Mouse (Mus musculus) midbrain, postnatal 0 days (tissue): ENCODE results near the gene Olfr1358. TPM values are rescaled to one million over a fixed set of nuclear protein-coding genes. Genes with fewer than 3 reads are reported as not detected.

Source experiments
- ATAC-seq: fragments of 200-750 bp; cut with Nextera tagmentation; 2 replicates; pipeline ENCODE4 v1.8.0; 2017; ENCODE audit warnings: moderate number of reproducible peaks, mild to moderate bottlenecking, moderate TSS enrichment, moderate library complexity; ENCODE audit not compliant: low FRiP score
- DNase-seq: peaks from one replicate; pipeline ENCODE4 v3.0.0-alpha.2; 2015; ENCODE audit warnings: low spot score
- H3K27ac ChIP-seq: fragments of 300-500 bp; sonication (generic); 2 replicates; pipeline ENCODE4 v1.5.1; 2014; ENCODE audit warnings: low read depth, mild to moderate bottlenecking, low read length, mixed read lengths
- H3K27me3 ChIP-seq: fragments of 300-500 bp; sonication (generic); 2 replicates; pipeline ENCODE4 v1.6.1; 2014; ENCODE audit warnings: low read length, control low read depth, mixed read lengths; ENCODE audit not compliant: insufficient read depth
- H3K36me3 ChIP-seq: fragments of 300-500 bp; sonication (generic); 2 replicates; pipeline ENCODE4 v1.6.1; 2014; ENCODE audit warnings: low read length, control low read depth, mixed read lengths; ENCODE audit not compliant: insufficient read depth
- H3K4me1 ChIP-seq: fragments of 300-500 bp; sonication (generic); 2 replicates; pipeline ENCODE4 v1.6.1; 2014; ENCODE audit warnings: mild to moderate bottlenecking, control low read depth, antibody characterized with exemption, low read length, mixed read lengths; ENCODE audit not compliant: insufficient read depth
- H3K4me2 ChIP-seq: fragments of 300-500 bp; sonication (generic); 2 replicates; pipeline ENCODE4 v1.6.1; 2014; ENCODE audit warnings: low read depth, mild to moderate bottlenecking, low read length, mixed read lengths; ENCODE audit not compliant: poor library complexity, severe bottlenecking
- H3K4me3 ChIP-seq: fragments of 300-500 bp; sonication (generic); 2 replicates; pipeline ENCODE4 v1.5.1; 2014; ENCODE audit warnings: low read depth, mild to moderate bottlenecking, low read length, moderate library complexity
- H3K9ac ChIP-seq: fragments of 300-500 bp; sonication (generic); replicated peaks from 2 replicates; pipeline ENCODE4 v1.6.1; 2014; ENCODE audit warnings: mild to moderate bottlenecking, low read length, moderate library complexity, mixed read lengths; ENCODE audit not compliant: poor library complexity, severe bottlenecking
- H3K9me3 ChIP-seq: fragments of 300-500 bp; sonication (generic); 2 replicates; pipeline ENCODE4 v1.6.1; 2016; ENCODE audit warnings: low read length, control low read depth
- CTCF ChIP-seq: IDR thresholded peaks from 2 replicates; pipeline ENCODE4 v1.5.1; 2016; ENCODE audit warnings: antibody characterized with exemption, mild to moderate bottlenecking
- WGBS: fragments of 180-500 bp; shearing (Covaris S2); extraction: QIAGEN DNeasy Blood & Tissue Kit; methylation state at CpG from one replicate; pipeline ENCODE4 v1.1.7; 2014; 5-methylcytosine and 5-hydroxymethylcytosine counted together
- polyA plus RNA-seq: library from polyadenylated mRNA; unstranded; fragments of >200 nt; fragmentation: Nextera tagmentation; extraction: Ambion mirVana; gene quantifications from 2 replicates; pipeline ENCODE4 v1.2.1, GENCODE M21; 2015
- total RNA-seq: library from RNA; depleted of rRNA; stranded (reverse); fragments of >200 nt; gene quantifications from 2 replicates; pipeline ENCODE4 v1.2.3, GENCODE M21; 2014; rRNA removed

The Olfr1358 gene
- not detected in 2 replicates for total RNA-seq
- not detected in 2 replicates for polyA plus RNA-seq

- no peak for TF ChIP-seq CTCF
- ATAC-seq, result no peak
These were observed at the start of gene Olfr1358 for GRCm38 (mm10) chr10:78517128-78517527. Gene Olfr1358, plus strand, starts transcription at chr10:78517428.

GRCm38 (mm10) chr10:78467761-78468310, 49.4 kb upstream of the Olfr1358 start:
- WGBS, result 57% methylated on average over 2 of the region's 2 CpGs
- TF ChIP-seq CTCF, result no peak
- Histone ChIP-seq H3K27me3 (no peaks in the 10 kb centered on the region), H3K9ac (no peak overlapping the region), H3K4me2 (no peak overlapping the region), H3K27ac (no peak overlapping the region), H3K36me3 (no peaks in the 10 kb centered on the region), H3K9me3 (no peaks in the 10 kb centered on the region), H3K4me1 (no peaks in the 10 kb centered on the region; the same call in 1 of the 2 replicates), H3K4me3 (no peak overlapping the region)
- no peak for DNase-seq
- no peak for ATAC-seq

More at GRCm38 (mm10) chr10:78517128-78517527, at the start of gene Olfr1358:
- H3K36me3 ChIP-seq, result no peaks in the 10 kb centered on the region
- no peak within 1 kb of the TSS for H3K9ac ChIP-seq
- H3K27me3 ChIP-seq, result no peaks in the 10 kb centered on the region
- no peaks in the 10 kb centered on the region for H3K9me3 ChIP-seq
- no peak within 1 kb of the TSS for H3K27ac ChIP-seq
- H3K4me3 ChIP-seq, result no peak within 1 kb of the TSS
- H3K4me1 ChIP-seq, result no peaks in the 10 kb centered on the region
- DNase-seq, result no peak
- no peak within 1 kb of the TSS for H3K4me2 ChIP-seq

- Histone ChIP-seq H3K9ac (no peak overlapping the region), H3K4me2 (peak overlapping the region; percentile 24), H3K27me3 (no peaks in the 10 kb centered on the region), H3K4me1 (no peaks in the 10 kb centered on the region), H3K9me3 (no peaks in the 10 kb centered on the region), H3K36me3 (no peaks in the 10 kb centered on the region), H3K27ac (no peak overlapping the region), H3K4me3 (no peak overlapping the region)
- ATAC-seq, result peak; percentile 59; the same call in 1 of the 2 replicates
- 22% methylated on average over 15 of the region's 15 CpGs for WGBS
- DNase-seq, result peak; percentile 77
- no peak for TF ChIP-seq CTCF
These were observed 46.5 kb upstream of the Olfr1358 start for GRCm38 (mm10) chr10:78470582-78471313.

- WGBS, result 77% methylated on average over 3 of the region's 3 CpGs
- TF ChIP-seq CTCF, result no peak
These were observed 45.2 kb upstream of the Olfr1358 start for GRCm38 (mm10) chr10:78472046-78472445.

GRCm38 (mm10) chr10:78473434-78473833, 43.8 kb upstream of the Olfr1358 start:
- Histone ChIP-seq H3K9me3 (no peaks in the 10 kb centered on the region), H3K4me1 (no peaks in the 10 kb centered on the region), H3K27ac (no peak overlapping the region), H3K9ac (no peak overlapping the region), H3K27me3 (no peaks in the 10 kb centered on the region), H3K36me3 (no peaks in the 10 kb centered on the region), H3K4me2 (no peak overlapping the region), H3K4me3 (no peak overlapping the region)
- no peak for ATAC-seq
- 54% methylated on average over 5 of the region's 5 CpGs for WGBS
- TF ChIP-seq CTCF, result no peak
- no peak for DNase-seq

More at GRCm38 (mm10) chr10:78472046-78472445, 45.2 kb upstream of the Olfr1358 start:
- no peak for ATAC-seq
- H3K36me3 ChIP-seq, result no peaks in the 10 kb centered on the region
- no peaks in the 10 kb centered on the region for H3K9me3 ChIP-seq
- H3K4me2 ChIP-seq, result no peak overlapping the region
- no peaks in the 10 kb centered on the region for H3K27me3 ChIP-seq
- H3K4me3 ChIP-seq, result no peak overlapping the region
- no peak overlapping the region for H3K9ac ChIP-seq
- no peak for DNase-seq
- no peak overlapping the region for H3K27ac ChIP-seq
- H3K4me1 ChIP-seq, result no peaks in the 10 kb centered on the region

GRCm38 (mm10) chr10:78474759-78475158, 42.5 kb upstream of the Olfr1358 start:
- H3K9ac ChIP-seq, result no peak overlapping the region
- no peaks in the 10 kb centered on the region for H3K36me3 ChIP-seq
- TF ChIP-seq CTCF, result no peak
- H3K4me3 ChIP-seq, result no peak overlapping the region
- H3K27me3 ChIP-seq, result no peaks in the 10 kb centered on the region
- H3K27ac ChIP-seq, result no peak overlapping the region
- no peaks in the 10 kb centered on the region for H3K9me3 ChIP-seq
- 72% methylated on average over 8 of the region's 8 CpGs for WGBS
- DNase-seq, result no peak
- no peak overlapping the region for H3K4me2 ChIP-seq
- no peak for ATAC-seq
- H3K4me1 ChIP-seq, result no peaks in the 10 kb centered on the region
